Mouse (Mus musculus) left cerebral cortex, adult 2 months (tissue): ENCODE measurements around the gene Zbtb11. TPM values are rescaled to one million over a fixed set of nuclear protein-coding genes. Genes with fewer than 3 reads are reported as not detected.
"Not testable (repeated sequence)": the region's sequence is repeated elsewhere in the genome, so short reads cannot be mapped to it uniquely, and the experiment has no call there.

Experiments used
- DNase-seq, 2 experiments: peaks; one replicate each; pipeline ENCODE4 v3.0.0; 2021 to 2022; ENCODE audit warnings: low spot score in 2 of 2, mixed read lengths in 1 of 2; ENCODE audit errors: extremely low spot score in 1 of 2
- H3K27ac ChIP-seq: fragments of 200-600 bp; 2 replicates; pipeline ENCODE4 v1.8.1; 2022
- H3K4me3 ChIP-seq: fragments of 200-600 bp; 2 replicates; pipeline ENCODE4 v1.8.1; 2022
- CTCF ChIP-seq: fragments of 200-600 bp; IDR thresholded peaks from 2 replicates; pipeline ENCODE4 v1.8.1; 2022; ENCODE audit warnings: antibody characterized with exemption, mild to moderate bottlenecking, moderate library complexity
- intact Hi-C: fragments of 180-260 bp; cut with DNase I; formaldehyde crosslinking; loops from one replicate; pipeline ENCODE4 v1.15.1; 2025
- total RNA-seq, 2 experiments: library from RNA; stranded (reverse); gene quantifications; 2 replicates each; pipeline ENCODE4 v1.2.3; 2021

Gene Zbtb11
- total RNA-seq, 2 experiments from 2014 or later, result 50.3 to 54.9 TPM

DNA sequence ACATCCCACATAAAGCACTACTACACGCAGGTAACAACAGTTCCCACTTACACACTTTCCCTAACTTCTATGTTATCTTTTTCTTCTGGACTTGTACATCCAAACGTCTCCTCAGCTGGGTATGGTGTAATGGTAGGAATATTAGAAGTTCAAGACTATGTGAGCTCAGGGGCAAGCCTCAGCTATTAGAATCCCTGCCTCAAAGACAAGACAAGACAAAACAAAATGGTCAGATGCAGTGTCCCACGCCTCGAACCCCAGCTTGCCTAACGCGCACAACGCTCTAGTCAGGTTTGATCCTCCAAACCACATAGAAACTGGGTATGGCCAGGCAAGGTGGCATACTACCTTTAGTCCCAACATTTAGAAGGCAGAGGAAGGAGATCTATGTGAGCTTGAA lies 46.0 kb downstream of the Zbtb11 start:
- DNase-seq, result no peak
- no peak overlapping the region for H3K4me3 ChIP-seq
- no peak overlapping the region for H3K27ac ChIP-seq
- intact Hi-C loops, result no loop called here
- TF ChIP-seq CTCF, result no peak

GRCm38 (mm10) chr16:56027854-56028629 lies 54.4 kb downstream of the Zbtb11 start:
- peak overlapping the region; percentile 92 for H3K4me3 ChIP-seq
- no peak for DNase-seq
- peak overlapping the region; percentile 97; the same call in 1 of the 2 replicates for H3K27ac ChIP-seq
- intact Hi-C loops, result no loop called here
- no peak for TF ChIP-seq CTCF

DNA sequence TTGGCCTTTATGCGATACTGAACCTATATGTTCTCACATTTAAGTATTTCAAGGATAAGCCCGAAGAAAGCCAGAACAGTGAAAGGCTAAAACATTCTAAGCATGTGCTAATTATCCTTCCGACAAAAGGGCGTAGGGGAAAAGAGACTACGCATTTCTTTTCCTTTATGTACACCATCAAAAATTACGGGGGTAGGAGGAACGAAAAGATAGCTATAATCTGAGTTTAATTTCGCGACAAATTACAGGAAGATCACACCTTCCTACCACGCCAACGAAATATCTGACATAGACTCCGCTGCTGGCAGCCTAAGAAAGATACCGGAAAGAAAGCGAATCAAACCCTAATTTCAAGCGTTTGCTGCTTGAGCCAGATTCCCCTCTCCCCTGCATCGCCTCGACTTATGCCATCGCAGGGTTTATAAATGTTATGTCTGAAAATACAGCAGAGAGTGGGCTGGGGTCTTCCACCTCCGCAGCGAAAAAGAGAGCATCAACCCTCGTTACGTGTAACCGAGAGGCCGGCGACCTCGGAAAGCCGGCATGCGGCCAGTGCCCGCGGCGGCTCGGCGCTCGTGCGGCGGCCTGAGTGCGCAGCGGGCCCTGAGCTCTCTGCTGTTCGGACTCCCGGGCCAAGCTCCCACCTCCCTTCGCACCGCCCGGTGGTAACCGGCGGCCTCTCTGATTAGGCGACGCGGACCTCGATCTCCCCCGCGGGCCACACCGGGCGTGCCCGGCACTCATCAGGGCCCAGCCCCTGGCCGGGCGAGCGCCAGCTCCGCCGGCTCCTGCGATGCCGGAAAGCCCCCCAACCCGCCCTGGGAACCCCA lies 55.3 kb downstream of the Zbtb11 start:
- DNase-seq, result no peak
- peak overlapping the region; percentile 97 for H3K27ac ChIP-seq
- peak overlapping the region; percentile 92 for H3K4me3 ChIP-seq
- intact Hi-C loops, result loop anchor here (1.0 kb wide), 2 partner anchors 8 to 55 kb away; partner anchors contain the start of gene Trmt10c
- TF ChIP-seq CTCF, result no peak

DNA sequence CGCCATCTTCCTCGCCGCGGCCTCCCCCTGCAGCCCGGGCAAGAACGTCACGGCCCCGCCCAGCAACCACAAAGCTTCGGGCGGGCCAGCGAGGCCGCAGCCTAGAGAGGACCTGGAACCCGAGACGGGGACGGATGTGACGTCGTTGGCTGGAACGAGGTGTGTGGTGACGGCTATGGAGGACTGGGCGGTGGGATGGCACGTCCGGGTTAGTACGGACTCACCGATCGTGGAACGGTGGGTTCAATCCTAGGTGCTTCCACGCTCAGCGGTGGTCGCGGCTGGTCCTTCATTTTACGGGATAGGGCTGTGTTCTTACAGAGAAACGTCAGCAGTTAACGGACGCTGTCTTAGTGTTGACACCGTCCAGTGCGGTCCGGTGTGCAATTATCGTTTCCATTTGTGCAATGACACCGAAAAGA lies 56.0 kb downstream of the Zbtb11 start, which contains the start of gene Pcnp:
TSS of gene Pcnp (minus strand) at position 79 of the 422 bp plus-strand sequence.
- TF ChIP-seq CTCF, result no peak
- intact Hi-C loops, result loop anchor here (1.0 to 2.0 kb wide), 3 partner anchors 8 to 55 kb away; partner anchors contain the start of gene Trmt10c
- peak within 1 kb of the TSS; percentile 92 for H3K4me3 ChIP-seq
- peak; percentile 96 to 98 for DNase-seq
- H3K27ac ChIP-seq, result peak within 1 kb of the TSS; percentile 97

DNA sequence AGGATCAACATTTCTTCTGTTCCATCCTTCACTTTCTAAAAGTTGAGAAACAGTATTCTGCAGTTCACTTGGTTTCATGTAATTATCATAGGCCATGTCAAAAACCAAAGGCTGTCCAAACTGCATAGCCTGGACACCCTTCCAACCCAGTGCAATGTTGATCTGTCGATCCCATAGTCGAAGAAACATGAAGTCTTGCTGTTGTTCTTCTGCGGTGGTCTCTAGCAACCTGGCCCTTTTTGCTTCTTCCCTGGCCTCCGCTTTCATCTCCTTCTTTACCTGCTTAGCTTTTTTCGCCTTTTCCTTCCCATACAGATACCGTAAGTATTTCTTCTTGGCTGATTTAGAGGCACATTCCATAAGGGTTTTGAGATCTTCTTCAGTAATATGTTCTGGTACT lies 60.9 kb downstream of the Zbtb11 start:
- no peak for TF ChIP-seq CTCF
- Histone ChIP-seq H3K27ac (no peak overlapping the region), H3K4me3 (no peak overlapping the region)
- no peak for DNase-seq
- intact Hi-C loops, result no loop called here

DNA sequence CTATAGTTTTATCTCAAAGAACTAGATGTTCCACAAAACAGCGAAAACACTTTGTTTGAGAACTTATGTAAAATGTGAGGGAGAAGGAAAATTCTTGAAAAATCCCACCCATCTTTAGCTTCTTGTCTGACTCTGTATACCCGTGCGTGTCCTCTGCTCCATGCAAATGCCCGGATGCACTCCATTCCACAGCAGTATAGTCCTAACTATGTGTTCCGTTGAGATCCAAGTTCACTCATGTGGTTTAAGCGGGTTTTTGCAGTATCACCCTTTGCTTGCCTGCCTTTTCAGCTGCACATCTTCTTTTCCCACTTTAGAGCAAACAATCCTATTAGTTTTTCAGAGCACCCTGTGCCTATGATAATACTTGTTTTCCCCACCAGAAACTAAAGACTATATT lies 62.8 kb downstream of the Zbtb11 start:
- H3K4me3 ChIP-seq, result peak overlapping the region; percentile 91
- TF ChIP-seq CTCF, result no peak
- no peak for DNase-seq
- no peak overlapping the region for H3K27ac ChIP-seq
- intact Hi-C loops, result no loop called here

DNA sequence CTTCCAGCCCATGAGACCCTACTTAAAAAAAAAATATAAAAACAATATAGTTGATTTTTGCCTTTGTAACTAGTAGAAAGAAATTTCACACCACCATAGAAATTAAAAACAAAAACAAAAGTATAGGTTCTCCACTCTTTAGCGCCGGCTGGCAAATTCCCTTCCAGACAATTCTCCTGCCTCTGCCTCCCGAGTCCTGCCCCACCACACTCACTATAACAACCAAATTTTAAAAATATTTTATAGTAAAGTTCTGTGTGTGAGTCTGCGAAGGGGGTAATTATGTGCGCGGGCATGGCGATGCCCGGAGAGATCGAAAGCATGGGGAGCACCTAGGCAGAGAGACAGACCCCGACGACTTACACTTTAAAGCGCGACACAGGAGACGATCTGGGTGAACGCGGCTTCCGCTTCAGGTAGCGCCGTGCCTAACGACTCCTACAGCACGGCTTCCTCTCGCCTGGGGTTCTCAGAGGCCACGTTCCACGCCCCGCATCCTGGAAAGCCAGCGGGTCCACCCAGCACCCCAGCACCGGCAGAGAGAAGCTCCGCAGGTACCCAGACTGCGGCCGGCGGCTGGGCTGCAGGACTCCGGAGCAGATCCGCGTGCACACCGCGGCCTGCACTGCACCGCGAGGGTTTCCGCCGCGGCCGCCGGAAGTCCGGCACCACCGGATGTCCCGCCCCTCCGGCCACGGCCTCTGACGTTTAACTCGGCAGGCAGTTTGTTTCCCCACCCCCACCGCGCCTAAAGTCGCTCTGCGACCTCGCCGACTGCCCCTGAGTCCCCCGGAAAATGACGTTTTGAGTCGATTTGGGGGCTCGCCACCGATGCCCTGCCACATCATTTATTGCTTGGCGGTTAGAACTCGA lies 63.7 kb downstream of the Zbtb11 start, which contains the start of gene Trmt10c:
TSS of gene Trmt10c (minus strand) at position 682 of the 873 bp plus-strand sequence.
- Histone ChIP-seq H3K27ac (peak within 1 kb of the TSS; percentile 87), H3K4me3 (peak within 1 kb of the TSS; percentile 91)
- TF ChIP-seq CTCF, result no peak
- intact Hi-C loops, result loop anchor here (1.0 kb wide), 1 partner anchor 8 kb away; the partner anchor contains the start of gene Pcnp
- peak; percentile 92 to 96 for DNase-seq

- H3K27ac ChIP-seq, result peak overlapping the region; percentile 87
- intact Hi-C loops, result no loop called here
- no peak for DNase-seq
- no peak for TF ChIP-seq CTCF
- H3K4me3 ChIP-seq, result peak overlapping the region; percentile 91
Observed at GRCm38 (mm10) chr16:56038090-56038489, 64.4 kb downstream of the Zbtb11 start.

DNA sequence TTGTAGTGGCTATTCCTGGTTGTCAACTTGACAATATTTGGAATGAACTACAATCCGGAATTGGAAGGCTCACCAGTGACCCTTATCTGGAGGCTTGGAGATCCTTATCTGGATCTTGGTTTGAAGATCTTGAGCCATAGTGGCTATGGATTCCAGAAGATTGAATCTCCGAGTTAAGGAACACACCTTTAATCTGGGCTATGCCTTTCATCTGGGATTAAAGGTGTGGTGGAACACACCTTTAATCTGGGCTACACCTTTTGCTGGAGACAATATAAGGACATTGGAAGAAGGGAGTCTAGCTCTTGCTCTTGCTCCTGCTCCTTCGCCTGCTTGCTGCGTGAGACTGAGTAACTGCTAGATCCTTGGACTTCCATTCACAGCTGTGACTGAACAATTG lies 74.4 kb downstream of the Zbtb11 start, which contains the start of gene Senp7:
TSS of gene Senp7 (plus strand) at position 301 of the 400 bp plus-strand sequence.
- H3K4me3 ChIP-seq, intact Hi-C loops, H3K27ac ChIP-seq, DNase-seq: not testable (repeated sequence)

DNA sequence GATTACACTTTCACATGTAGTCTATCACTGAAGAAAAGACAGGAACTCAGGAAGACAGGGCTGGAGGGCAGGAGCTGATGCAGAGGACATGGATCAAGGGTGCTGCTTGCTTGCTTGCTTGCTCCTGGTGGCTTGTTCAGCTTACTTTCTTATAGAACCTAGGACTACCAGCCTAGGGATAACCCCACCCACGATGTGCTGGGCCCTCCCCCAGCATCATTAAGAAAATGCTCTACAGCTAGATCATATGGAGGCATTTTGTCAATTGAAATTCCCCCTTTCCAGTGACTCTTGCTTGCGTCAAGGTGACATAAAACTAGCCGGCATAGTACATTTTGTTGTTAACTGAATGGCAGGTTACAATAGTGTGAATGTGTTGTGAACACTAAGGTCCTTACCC lies 82.2 kb downstream of the Zbtb11 start:
- intact Hi-C loops, result no loop called here
- TF ChIP-seq CTCF, result no peak
- DNase-seq, result no peak
- Histone ChIP-seq H3K4me3 (no peak overlapping the region), H3K27ac (no peak overlapping the region)
